Mouse (Mus musculus) hindbrain, embryonic 16.5 days (tissue): ENCODE results near the gene Eif4enif1. TPM values are rescaled to one million over a fixed set of nuclear protein-coding genes. Genes with fewer than 3 reads are reported as not detected.

Experiments used
- ATAC-seq: fragments of 200-750 bp; cut with Nextera tagmentation; 2 replicates; pipeline ENCODE4 v1.8.0; 2017; ENCODE audit warnings: moderate TSS enrichment, moderate library complexity
- H3K27ac ChIP-seq: fragments of 300-500 bp; sonication (generic); 2 replicates; pipeline ENCODE4 v1.5.1; 2014; ENCODE audit warnings: low read depth, mild to moderate bottlenecking, control low read depth, low read length, moderate library complexity
- H3K27me3 ChIP-seq: fragments of 300-500 bp; sonication (generic); replicated peaks from 2 replicates; pipeline ENCODE4 v1.6.1; 2014; ENCODE audit warnings: low read length; ENCODE audit not compliant: control insufficient read depth, insufficient read depth
- H3K36me3 ChIP-seq: fragments of 300-500 bp; sonication (generic); 2 replicates; pipeline ENCODE4 v1.6.1; 2014; ENCODE audit warnings: mild to moderate bottlenecking, low read length, moderate library complexity, mixed read lengths; ENCODE audit not compliant: control insufficient read depth, insufficient read depth
- H3K4me1 ChIP-seq: fragments of 300-500 bp; sonication (generic); 2 replicates; pipeline ENCODE4 v1.6.1; 2014; ENCODE audit warnings: low read depth, low read length; ENCODE audit not compliant: control insufficient read depth, insufficient read depth
- H3K4me2 ChIP-seq: fragments of 300-500 bp; sonication (generic); 2 replicates; pipeline ENCODE4 v1.6.1; 2014; ENCODE audit warnings: mild to moderate bottlenecking, low read length, control low read depth, moderate library complexity
- H3K4me3 ChIP-seq: fragments of 300-500 bp; sonication (generic); 2 replicates; pipeline ENCODE4 v1.5.1; 2014; ENCODE audit warnings: mild to moderate bottlenecking, low read length, control low read depth, moderate library complexity
- H3K9ac ChIP-seq: fragments of 300-500 bp; sonication (generic); 2 replicates; pipeline ENCODE4 v1.6.1; 2014; ENCODE audit warnings: low read depth, mild to moderate bottlenecking, control low read depth, low read length, moderate library complexity
- H3K9me3 ChIP-seq: fragments of 300-500 bp; sonication (generic); 2 replicates; pipeline ENCODE4 v1.6.1; 2014; ENCODE audit warnings: mild to moderate bottlenecking, low read length, moderate library complexity; ENCODE audit not compliant: control insufficient read depth
- WGBS: fragments of 180-500 bp; shearing (Covaris S2); extraction: QIAGEN DNeasy Blood & Tissue Kit; methylation state at CpG from one replicate; pipeline ENCODE4 v1.1.7; 2014; 5-methylcytosine and 5-hydroxymethylcytosine counted together
- polyA plus RNA-seq: library from polyadenylated mRNA; unstranded; fragments of >200 nt; fragmentation: Nextera tagmentation; extraction: Ambion mirVana; gene quantifications from 2 replicates; pipeline ENCODE4 v1.2.1, GENCODE M21; 2015

Eif4enif1 gene
- polyA plus RNA-seq, 1 experiment from 2014 or later, result 36.8 TPM

DNA sequence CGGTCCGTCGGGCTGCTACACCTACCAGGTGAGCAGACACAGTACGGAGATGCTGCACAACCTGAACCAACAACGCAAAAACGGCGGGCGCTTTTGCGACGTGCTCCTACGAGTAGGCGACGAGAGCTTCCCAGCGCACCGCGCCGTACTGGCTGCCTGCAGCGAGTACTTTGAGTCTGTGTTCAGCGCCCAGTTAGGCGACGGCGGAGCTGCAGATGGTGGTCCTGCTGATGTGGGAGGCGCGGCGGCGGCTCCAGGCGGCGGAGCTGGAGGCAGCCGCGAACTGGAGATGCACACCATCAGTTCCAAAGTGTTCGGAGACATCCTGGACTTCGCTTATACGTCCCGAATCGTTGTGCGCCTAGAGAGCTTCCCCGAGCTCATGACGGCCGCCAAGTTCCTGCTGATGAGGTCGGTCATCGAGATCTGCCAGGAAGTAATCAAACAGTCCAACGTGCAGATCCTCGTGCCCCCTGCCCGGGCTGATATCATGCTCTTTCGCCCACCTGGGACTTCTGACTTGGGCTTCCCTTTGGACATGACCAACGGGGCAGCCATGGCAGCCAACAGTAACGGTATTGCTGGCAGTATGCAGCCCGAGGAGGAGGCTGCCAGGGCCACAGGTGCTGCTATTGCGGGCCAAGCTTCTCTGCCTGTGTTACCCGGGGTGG is 88.6 kb downstream of the Eif4enif1 start:
- H3K9me3 ChIP-seq, result no peaks in the 10 kb centered on the region
- H3K27me3 ChIP-seq, result no peaks in the 10 kb centered on the region
- peak overlapping the region; percentile 100 for H3K27ac ChIP-seq
- peak overlapping the region; percentile 84 for H3K4me3 ChIP-seq
- peaks cover 4% of the 10 kb centered on the region; the same call in 1 of the 2 replicates for H3K36me3 ChIP-seq
- 1% methylated on average over 50 of the region's 50 CpGs for WGBS
- H3K4me1 ChIP-seq, result peaks cover 55% of the 10 kb centered on the region
- ATAC-seq, result no peak; the same call in 1 of the 2 replicates
- peak overlapping the region; percentile 94 for H3K9ac ChIP-seq
- peak overlapping the region; percentile 98 for H3K4me2 ChIP-seq

DNA sequence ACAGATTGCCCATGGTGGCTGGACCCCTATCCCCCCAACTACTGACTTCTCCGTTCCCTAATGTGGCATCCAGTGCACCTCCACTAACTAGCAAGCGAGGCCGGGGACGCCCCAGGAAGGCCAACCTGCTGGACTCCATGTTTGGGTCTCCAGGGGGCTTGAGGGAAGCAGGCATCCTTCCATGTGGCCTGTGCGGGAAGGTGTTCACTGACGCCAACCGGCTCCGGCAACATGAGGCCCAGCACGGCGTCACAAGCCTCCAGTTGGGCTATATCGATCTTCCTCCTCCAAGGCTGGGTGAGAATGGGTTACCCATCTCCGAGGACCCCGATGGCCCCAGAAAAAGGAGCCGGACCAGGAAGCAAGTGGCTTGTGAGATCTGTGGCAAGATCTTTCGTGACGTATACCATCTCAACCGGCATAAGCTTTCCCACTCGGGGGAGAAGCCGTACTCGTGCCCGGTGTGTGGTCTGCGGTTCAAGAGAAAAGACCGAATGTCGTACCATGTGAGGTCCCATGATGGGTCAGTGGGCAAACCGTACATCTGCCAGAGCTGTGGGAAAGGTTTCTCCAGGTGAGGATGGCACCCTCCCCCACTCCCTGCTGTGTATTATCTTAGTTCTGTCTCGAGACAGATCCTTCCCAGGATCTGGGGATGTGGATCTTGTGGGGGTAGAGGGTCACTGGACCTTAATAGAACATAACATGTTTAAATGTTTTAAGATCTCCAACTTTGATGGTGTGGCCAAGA is 89.3 kb downstream of the Eif4enif1 start:
- no peaks in the 10 kb centered on the region for H3K9me3 ChIP-seq
- H3K27ac ChIP-seq, result peak overlapping the region; percentile 100
- peak overlapping the region; percentile 84 for H3K4me3 ChIP-seq
- H3K27me3 ChIP-seq, result no peaks in the 10 kb centered on the region
- under 1% methylated on average over 26 of the region's 26 CpGs for WGBS
- peaks cover 57% of the 10 kb centered on the region for H3K4me1 ChIP-seq
- peak overlapping the region; percentile 98 for H3K4me2 ChIP-seq
- peaks cover 4% of the 10 kb centered on the region; the same call in 1 of the 2 replicates for H3K36me3 ChIP-seq
- H3K9ac ChIP-seq, result peak overlapping the region; percentile 94
- ATAC-seq, result no peak

DNA sequence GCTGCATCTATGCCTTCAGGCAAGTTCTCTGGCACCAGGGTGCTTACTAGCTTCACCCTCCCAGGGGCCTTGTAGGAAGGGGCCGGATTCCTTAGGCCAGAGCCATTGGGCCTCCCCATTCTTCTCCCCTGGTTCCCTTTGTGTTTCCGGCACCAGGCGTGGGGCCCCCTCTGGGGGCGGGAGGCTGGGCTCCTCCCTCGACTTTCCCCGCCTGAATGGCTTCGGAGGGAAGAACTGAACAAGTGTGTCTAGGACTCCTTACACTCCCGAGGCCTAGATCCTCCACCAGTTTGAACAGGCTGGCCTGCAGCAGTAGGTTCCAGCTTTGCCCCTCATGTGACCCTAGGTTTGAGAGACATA is 89.8 kb downstream of the Eif4enif1 start:
- H3K4me3 ChIP-seq, result peak overlapping the region; percentile 84
- peaks cover 5% of the 10 kb centered on the region; the same call in 1 of the 2 replicates for H3K36me3 ChIP-seq
- H3K27ac ChIP-seq, result peak overlapping the region; percentile 100
- peaks cover 57% of the 10 kb centered on the region for H3K4me1 ChIP-seq
- H3K4me2 ChIP-seq, result peak overlapping the region; percentile 98
- peak overlapping the region; percentile 94 for H3K9ac ChIP-seq
- H3K27me3 ChIP-seq, result no peaks in the 10 kb centered on the region
- H3K9me3 ChIP-seq, result no peaks in the 10 kb centered on the region
- 0% methylated on average over 8 of the region's 8 CpGs for WGBS
- no peak for ATAC-seq

DNA sequence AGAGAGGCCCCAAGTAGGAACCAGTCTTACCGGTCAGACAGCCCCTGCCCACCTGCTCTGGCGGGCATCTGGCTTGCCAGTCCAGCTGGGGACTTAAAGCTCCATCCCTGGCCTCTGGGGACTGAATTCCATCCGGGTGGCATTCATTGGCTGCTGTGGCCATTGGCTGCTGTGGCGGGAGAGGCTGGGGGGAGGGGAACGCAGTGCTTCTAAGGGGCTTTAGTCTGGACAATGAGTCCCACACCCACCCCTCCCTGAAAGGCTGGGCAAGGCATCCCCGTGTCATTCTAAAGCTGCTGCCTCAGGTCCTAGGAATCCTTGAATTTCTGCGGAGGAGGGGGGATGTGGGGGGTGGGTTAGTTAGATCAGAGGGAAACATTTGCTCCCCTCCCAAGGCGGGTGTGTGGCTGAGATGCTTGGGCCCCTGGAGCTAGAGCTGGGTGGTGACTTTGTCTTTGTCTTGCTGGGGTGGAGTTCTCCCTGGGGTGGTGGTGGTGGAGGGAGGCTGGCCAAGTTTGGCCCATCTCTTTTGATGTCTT is 90.6 kb downstream of the Eif4enif1 start:
- H3K4me3 ChIP-seq, result peak overlapping the region; percentile 84
- peak overlapping the region; percentile 94 for H3K9ac ChIP-seq
- 2% methylated on average over 8 of the region's 8 CpGs for WGBS
- H3K4me2 ChIP-seq, result peak overlapping the region; percentile 98
- peaks cover 54% of the 10 kb centered on the region for H3K4me1 ChIP-seq
- H3K36me3 ChIP-seq, result peaks cover 6% of the 10 kb centered on the region; the same call in 1 of the 2 replicates
- no peaks in the 10 kb centered on the region for H3K27me3 ChIP-seq
- peak overlapping the region; percentile 100 for H3K27ac ChIP-seq
- ATAC-seq, result no peak
- no peaks in the 10 kb centered on the region for H3K9me3 ChIP-seq

DNA sequence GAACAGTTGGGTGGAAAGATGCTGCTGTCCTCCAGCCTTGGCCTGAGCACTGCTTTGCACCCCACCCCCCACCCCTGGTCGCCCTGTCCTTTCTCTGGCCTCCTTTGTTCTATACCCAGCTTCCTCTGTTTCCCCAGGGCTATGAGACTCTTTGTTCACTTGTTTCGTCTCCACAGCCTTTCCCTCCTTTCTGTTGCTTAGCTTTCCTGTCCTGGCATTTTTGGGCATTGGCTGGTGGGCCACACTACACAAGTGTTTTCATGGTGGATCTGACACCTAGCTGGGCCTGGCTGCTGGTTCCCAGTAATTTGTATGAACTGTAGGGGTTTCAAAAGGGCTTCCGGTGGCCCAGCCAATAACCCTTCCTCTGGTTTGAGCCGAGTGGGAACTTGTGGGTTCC is 91.2 kb downstream of the Eif4enif1 start:
- Histone ChIP-seq H3K27me3 (no peaks in the 10 kb centered on the region), H3K9me3 (no peaks in the 10 kb centered on the region), H3K4me3 (peak overlapping the region; percentile 84), H3K4me2 (peak overlapping the region; percentile 98), H3K27ac (peak overlapping the region; percentile 53), H3K36me3 (peaks cover 6% of the 10 kb centered on the region; the same call in 1 of the 2 replicates), H3K9ac (peak overlapping the region; percentile 94), H3K4me1 (peaks cover 49% of the 10 kb centered on the region)
- 10% methylated on average over 4 of the region's 4 CpGs for WGBS
- ATAC-seq, result no peak

Other genes with a start within 250 kb of the Eif4enif1 start
- 14.3 and 16.4 TPM in 2 replicates for gene Sfi1, start 8.9 kb upstream of the Eif4enif1 start, polyA plus RNA-seq
- 207 and 210 TPM in 2 replicates for gene Drg1, start 64.0 kb downstream of the Eif4enif1 start, polyA plus RNA-seq
- gene Patz1, start 86.5 kb downstream of the Eif4enif1 start, polyA plus RNA-seq, result 35.2 and 40.7 TPM in 2 replicates
- 30.8 and 36.1 TPM in 2 replicates for gene Pik3ip1, start 128.0 kb downstream of the Eif4enif1 start, polyA plus RNA-seq
- 159 and 164 TPM in 2 replicates for gene Limk2, start 206.8 kb downstream of the Eif4enif1 start, polyA plus RNA-seq
- 43.0 and 46.2 TPM in 2 replicates for gene Rnf185, start 250.0 kb downstream of the Eif4enif1 start, polyA plus RNA-seq